Mouse (Mus musculus) midbrain, postnatal 0 days (tissue): ENCODE results near the gene Ttc38. TPM values are rescaled to one million over a fixed set of nuclear protein-coding genes. Genes with fewer than 3 reads are reported as not detected.

Experiments
- ATAC-seq: fragments of 200-750 bp; cut with Nextera tagmentation; 2 replicates; pipeline ENCODE4 v1.8.0; 2017; ENCODE audit warnings: moderate number of reproducible peaks, mild to moderate bottlenecking, moderate TSS enrichment, moderate library complexity; ENCODE audit not compliant: low FRiP score
- DNase-seq: peaks from one replicate; pipeline ENCODE4 v3.0.0-alpha.2; 2015; ENCODE audit warnings: low spot score
- H3K27ac ChIP-seq: fragments of 300-500 bp; sonication (generic); 2 replicates; pipeline ENCODE4 v1.5.1; 2014; ENCODE audit warnings: low read depth, mild to moderate bottlenecking, low read length, mixed read lengths
- H3K27me3 ChIP-seq: fragments of 300-500 bp; sonication (generic); 2 replicates; pipeline ENCODE4 v1.6.1; 2014; ENCODE audit warnings: low read length, control low read depth, mixed read lengths; ENCODE audit not compliant: insufficient read depth
- H3K36me3 ChIP-seq: fragments of 300-500 bp; sonication (generic); 2 replicates; pipeline ENCODE4 v1.6.1; 2014; ENCODE audit warnings: low read length, control low read depth, mixed read lengths; ENCODE audit not compliant: insufficient read depth
- H3K4me1 ChIP-seq: fragments of 300-500 bp; sonication (generic); 2 replicates; pipeline ENCODE4 v1.6.1; 2014; ENCODE audit warnings: mild to moderate bottlenecking, control low read depth, antibody characterized with exemption, low read length, mixed read lengths; ENCODE audit not compliant: insufficient read depth
- H3K4me2 ChIP-seq: fragments of 300-500 bp; sonication (generic); 2 replicates; pipeline ENCODE4 v1.6.1; 2014; ENCODE audit warnings: low read depth, mild to moderate bottlenecking, low read length, mixed read lengths; ENCODE audit not compliant: poor library complexity, severe bottlenecking
- H3K4me3 ChIP-seq: fragments of 300-500 bp; sonication (generic); 2 replicates; pipeline ENCODE4 v1.5.1; 2014; ENCODE audit warnings: low read depth, mild to moderate bottlenecking, low read length, moderate library complexity
- H3K9ac ChIP-seq: fragments of 300-500 bp; sonication (generic); replicated peaks from 2 replicates; pipeline ENCODE4 v1.6.1; 2014; ENCODE audit warnings: mild to moderate bottlenecking, low read length, moderate library complexity, mixed read lengths; ENCODE audit not compliant: poor library complexity, severe bottlenecking
- H3K9me3 ChIP-seq: fragments of 300-500 bp; sonication (generic); 2 replicates; pipeline ENCODE4 v1.6.1; 2016; ENCODE audit warnings: low read length, control low read depth
- CTCF ChIP-seq: IDR thresholded peaks from 2 replicates; pipeline ENCODE4 v1.5.1; 2016; ENCODE audit warnings: antibody characterized with exemption, mild to moderate bottlenecking
- WGBS: fragments of 180-500 bp; shearing (Covaris S2); extraction: QIAGEN DNeasy Blood & Tissue Kit; methylation state at CpG from one replicate; pipeline ENCODE4 v1.1.7; 2014; 5-methylcytosine and 5-hydroxymethylcytosine counted together
- polyA plus RNA-seq: library from polyadenylated mRNA; unstranded; fragments of >200 nt; fragmentation: Nextera tagmentation; extraction: Ambion mirVana; gene quantifications from 2 replicates; pipeline ENCODE4 v1.2.1, GENCODE M21; 2015
- total RNA-seq: library from RNA; depleted of rRNA; stranded (reverse); fragments of >200 nt; gene quantifications from 2 replicates; pipeline ENCODE4 v1.2.3, GENCODE M21; 2014

The Ttc38 gene
- total and polyA plus RNA-seq, 2 experiments from 2014 or later: 2.2 to 19.1 TPM

- H3K27me3 ChIP-seq: no peaks in the 10 kb centered on the region
- ATAC-seq (no peak), DNase-seq (no peak)
- TF ChIP-seq CTCF: no peak
- 78% methylated on average over 5 of the region's 5 CpGs for WGBS
- H3K4me1 ChIP-seq: 0 out of 2 replicates have a peak, but pooled peaks cover 3% of the 10 kb centered on the region
- no peaks in the 10 kb centered on the region for H3K9me3 ChIP-seq
- H3K4me2 ChIP-seq: no peak overlapping the region
- H3K36me3 ChIP-seq: no peaks in the 10 kb centered on the region
- H3K9ac ChIP-seq: no peak overlapping the region
- H3K4me3 ChIP-seq: no peak overlapping the region
- no peak overlapping the region for H3K27ac ChIP-seq
Measured at GRCm38 (mm10) chr15:85826676-85827075, 5.4 kb upstream of the Ttc38 start.

- no peak overlapping the region for H3K4me3 ChIP-seq
- peaks cover 13% of the 10 kb centered on the region; the same call in 1 of the 2 replicates for H3K4me1 ChIP-seq
- no peaks in the 10 kb centered on the region for H3K9me3 ChIP-seq
- no peaks in the 10 kb centered on the region for H3K27me3 ChIP-seq
- DNase-seq (no peak), ATAC-seq (no peak)
- 86% methylated on average over 4 of the region's 4 CpGs for WGBS
- no peak overlapping the region for H3K27ac ChIP-seq
- no peak overlapping the region for H3K9ac ChIP-seq
- no peak overlapping the region for H3K4me2 ChIP-seq
- no peak for TF ChIP-seq CTCF
- H3K36me3 ChIP-seq: no peaks in the 10 kb centered on the region
Measured at GRCm38 (mm10) chr15:85828071-85828470, 4.0 kb upstream of the Ttc38 start.

- no peak overlapping the region for H3K9ac ChIP-seq
- no peak for TF ChIP-seq CTCF
- no peak for ATAC-seq
- H3K27ac ChIP-seq: no peak overlapping the region
- H3K27me3 ChIP-seq: no peaks in the 10 kb centered on the region
- DNase-seq: no peak
- peaks cover 13% of the 10 kb centered on the region; the same call in 1 of the 2 replicates for H3K4me1 ChIP-seq
- 73% methylated on average over 5 of the region's 5 CpGs for WGBS
- H3K4me2 ChIP-seq: no peak overlapping the region
- H3K4me3 ChIP-seq: no peak overlapping the region
- no peaks in the 10 kb centered on the region for H3K9me3 ChIP-seq
- no peaks in the 10 kb centered on the region for H3K36me3 ChIP-seq
Measured at GRCm38 (mm10) chr15:85829470-85829869, 2.6 kb upstream of the Ttc38 start.

GRCm38 (mm10) chr15:85832599-85832998 lies 493 bp downstream of the Ttc38 start:
- no peak for ATAC-seq

GRCm38 (mm10) chr15:85835335-85835734 lies 3.2 kb downstream of the Ttc38 start:
- Histone ChIP-seq H3K4me3 (no peak overlapping the region), H3K27me3 (no peaks in the 10 kb centered on the region), H3K9me3 (no peaks in the 10 kb centered on the region), H3K4me2 (no peak overlapping the region), H3K4me1 (peaks cover 13% of the 10 kb centered on the region; the same call in 1 of the 2 replicates), H3K9ac (no peak overlapping the region), H3K27ac (no peak overlapping the region), H3K36me3 (no peaks in the 10 kb centered on the region)
- ATAC-seq: no peak
- DNase-seq: no peak
- 56% methylated on average over 3 of the region's 3 CpGs for WGBS
- TF ChIP-seq CTCF: peak; percentile 15; the same call in 1 of the 2 replicates

More at GRCm38 (mm10) chr15:85832599-85832998, 493 bp downstream of the Ttc38 start:
- Histone ChIP-seq H3K27ac (no peak overlapping the region; the same call in 1 of the 2 replicates), H3K9ac (peak overlapping the region; percentile 66), H3K9me3 (no peaks in the 10 kb centered on the region), H3K36me3 (no peaks in the 10 kb centered on the region), H3K27me3 (no peaks in the 10 kb centered on the region), H3K4me2 (peak overlapping the region; percentile 84), H3K4me3 (peak overlapping the region; percentile 52), H3K4me1 (peaks cover 13% of the 10 kb centered on the region; the same call in 1 of the 2 replicates)
- no peak for DNase-seq
- no peak for TF ChIP-seq CTCF
- WGBS: 59% methylated on average over 8 of the region's 8 CpGs

GRCm38 (mm10) chr15:85836887-85837286 lies 4.8 kb downstream of the Ttc38 start:
- H3K4me1 ChIP-seq: peaks cover 8% of the 10 kb centered on the region; the same call in 1 of the 2 replicates
- TF ChIP-seq CTCF: no peak

More at GRCm38 (mm10) chr15:85836887-85837286, 4.8 kb downstream of the Ttc38 start:
- Histone ChIP-seq H3K27me3 (no peaks in the 10 kb centered on the region), H3K9ac (no peak overlapping the region), H3K36me3 (no peaks in the 10 kb centered on the region), H3K4me2 (no peak overlapping the region), H3K4me3 (no peak overlapping the region), H3K9me3 (no peaks in the 10 kb centered on the region), H3K27ac (no peak overlapping the region)
- WGBS: 94% methylated on average over 5 of the region's 5 CpGs
- no peak for DNase-seq
- ATAC-seq: no peak
